Mouse (Mus musculus): ENCODE data around the gene Timm23. TPM values are rescaled to one million over a fixed set of nuclear protein-coding genes. Genes with fewer than 3 reads are reported as not detected.
"Not testable (repeated sequence)": the region's sequence is repeated elsewhere in the genome, so short reads cannot be mapped to it uniquely, and the experiment has no call there.

Timm23 gene
- total RNA-seq (2021) = 100 to 1,000 TPM; 173 to 190 TPM
- long read RNA-seq, experiment 1, transcript Timm23-201 (7 exons, 1,173 nt) = major isoform, 641 of 682 reads
- long read RNA-seq, experiment 1, partial matches to known transcripts = 25 of 682 reads
- long read RNA-seq, experiment 1, other reads (novel, unspliced or antisense) = 14 of 682 reads
- long read RNA-seq, experiment 2, transcript Timm23-201 (7 exons, 1,173 nt) = major isoform, 603 of 623 reads
- long read RNA-seq, experiment 2, partial matches to known transcripts = 6 of 623 reads
- long read RNA-seq, experiment 2, other reads (novel, unspliced or antisense) = 11 of 623 reads

DNA sequence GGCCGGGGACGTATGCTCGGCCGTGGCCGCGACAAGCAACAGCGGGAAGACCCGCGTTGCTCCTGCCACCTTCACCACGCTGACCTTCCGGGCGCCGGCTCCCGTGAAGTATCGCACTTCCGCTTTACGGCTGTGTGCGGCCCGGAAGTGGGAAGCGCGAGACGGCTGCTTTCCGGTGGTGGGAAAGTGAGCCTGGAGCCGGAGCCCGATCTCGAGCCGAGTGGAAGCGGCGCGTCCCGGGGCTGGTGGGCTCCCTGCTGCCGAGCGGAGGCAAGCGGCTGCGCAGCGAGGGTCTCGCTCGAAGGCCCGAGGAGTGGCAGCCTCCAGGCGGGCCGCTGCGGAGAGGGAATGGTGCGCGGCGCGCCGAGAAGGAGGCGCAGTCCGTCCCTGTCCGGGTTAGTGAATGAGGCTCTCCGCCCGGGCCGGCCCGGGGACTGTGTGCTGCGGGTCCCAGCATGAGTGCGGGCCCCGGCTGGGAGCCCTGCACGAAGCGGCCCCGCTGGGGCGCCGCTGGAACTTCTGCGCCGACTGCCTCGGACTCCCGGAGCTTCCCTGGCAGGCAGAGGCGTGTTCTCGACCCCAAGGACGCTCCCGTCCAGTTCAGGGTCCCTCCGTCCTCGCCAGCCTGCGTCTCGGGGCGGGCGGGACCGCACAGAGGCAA, at the start of gene Timm23, which contains the start of gene Parg:
Timm23 (minus strand) TSS at position 108 of the 661 bp plus-strand sequence.
Parg (plus strand) TSS at position 159 of the 661 bp plus-strand sequence.
- DNase-seq = peak; percentile 82

DNA sequence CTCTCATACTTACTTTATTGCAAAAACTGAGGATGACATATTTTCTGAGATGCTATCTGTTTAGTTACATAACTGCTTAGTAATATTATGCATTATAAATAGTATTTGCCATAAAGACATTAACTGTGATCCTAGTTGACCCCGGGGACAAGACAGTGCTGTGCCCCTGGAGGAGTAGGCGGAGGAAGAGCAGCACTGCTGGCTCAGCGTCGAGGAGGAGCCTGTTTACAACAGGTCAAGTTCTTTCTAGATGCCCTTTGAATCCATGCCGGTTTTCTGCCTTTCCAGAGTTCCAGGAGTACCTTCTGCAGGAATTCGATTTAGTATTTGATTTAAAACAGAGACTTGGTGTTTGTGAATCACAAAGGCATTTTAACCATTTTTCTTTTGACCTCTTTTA, 47.9 kb upstream of the Timm23 start:
- no peak for DNase-seq

DNA sequence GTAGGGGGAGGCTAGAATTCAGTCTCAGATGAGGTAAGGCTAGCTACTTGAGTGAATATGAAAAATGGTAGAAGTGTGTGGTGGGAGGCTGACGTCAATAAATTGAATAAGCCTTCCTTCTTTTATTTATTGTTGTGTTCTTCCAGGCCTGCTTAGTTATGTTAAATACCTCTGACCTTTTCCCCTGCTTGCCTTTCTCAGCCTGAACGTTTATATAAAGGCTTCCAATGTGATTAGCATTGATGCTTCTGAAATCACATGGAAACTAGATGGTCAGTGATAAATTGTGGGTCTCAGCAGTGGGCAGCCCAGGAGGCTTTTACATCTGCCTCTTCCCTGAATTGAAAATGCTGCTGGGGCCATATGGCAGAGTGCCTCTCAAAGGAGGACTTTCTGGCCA, 44.3 kb upstream of the Timm23 start:
- no peak for DNase-seq

DNA sequence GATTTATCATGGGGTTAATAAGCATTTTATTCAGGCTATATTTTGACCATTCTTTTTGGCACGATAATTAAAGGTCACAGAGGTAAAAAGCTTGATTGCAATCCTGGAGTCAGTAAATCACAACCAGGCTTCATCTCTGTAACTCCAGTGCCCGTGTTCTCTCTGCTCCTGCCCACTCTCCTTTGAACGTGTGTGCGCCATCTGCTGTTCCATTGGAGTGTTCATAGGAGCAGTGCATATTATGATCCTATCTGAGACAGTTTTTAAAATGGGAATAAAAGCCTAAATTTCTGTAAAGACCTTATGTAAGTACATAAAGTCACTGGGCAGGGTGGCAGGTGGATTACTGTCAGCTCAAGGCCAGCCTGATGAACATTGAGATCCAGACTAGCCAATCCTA, 40.7 kb upstream of the Timm23 start:
- DNase-seq = no peak

DNA sequence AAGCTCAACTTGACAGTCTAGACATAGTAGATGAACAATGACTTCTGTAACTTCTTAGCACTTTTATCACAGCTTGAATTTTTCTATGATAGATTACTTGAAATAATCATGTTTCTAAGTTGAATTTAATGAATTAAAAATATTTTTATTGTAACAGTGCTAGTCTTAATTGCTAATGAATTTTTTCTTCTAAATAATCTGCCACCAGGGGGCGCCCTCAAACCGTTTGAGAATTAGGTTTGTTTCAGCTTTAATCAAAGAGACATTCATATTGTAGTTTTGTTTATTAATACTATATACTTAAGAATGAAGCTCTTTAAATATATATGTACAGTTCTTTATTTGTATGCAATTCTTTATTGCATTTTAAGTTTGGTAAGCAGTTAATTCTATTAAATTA, 27.3 kb upstream of the Timm23 start:
- no peak for DNase-seq

DNA sequence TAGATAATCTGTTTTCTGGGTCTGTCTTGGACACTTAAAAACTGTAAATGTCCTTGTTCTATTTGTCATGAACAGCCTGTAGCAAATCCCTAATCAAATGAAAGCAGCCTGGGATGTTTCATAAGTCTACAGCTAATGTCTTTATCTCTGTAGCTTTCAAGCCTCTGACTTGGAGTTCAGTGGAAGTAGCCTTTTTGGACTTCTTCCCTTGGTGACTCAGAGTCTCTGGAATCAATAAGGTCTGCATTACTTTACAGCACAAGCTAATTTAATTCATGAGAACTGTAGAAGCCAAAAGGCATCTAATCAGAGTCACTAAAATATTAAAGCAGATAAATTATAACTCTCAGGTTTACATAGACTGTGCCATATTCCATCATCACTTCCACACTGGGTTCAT, 24.9 kb upstream of the Timm23 start:
- DNase-seq = no peak

DNA sequence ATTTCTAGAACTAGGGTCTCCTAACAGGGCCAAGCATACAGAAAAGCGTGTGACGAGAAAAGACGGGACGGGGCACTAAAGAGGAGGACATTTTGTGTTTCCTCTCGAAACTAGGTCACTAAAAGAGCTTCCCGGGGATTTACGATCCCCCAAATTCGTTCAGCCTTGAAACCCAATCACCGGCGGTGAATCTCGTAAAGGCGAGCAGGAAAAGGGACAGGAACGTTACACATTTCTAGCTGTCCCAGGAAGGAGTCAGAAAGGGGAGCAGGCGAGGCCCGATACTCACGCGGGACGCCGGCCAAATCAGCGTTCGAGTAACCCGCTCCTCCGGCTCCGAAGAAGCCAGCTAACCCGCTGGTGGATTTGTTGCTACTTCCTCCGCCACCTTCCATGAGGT, 344 bp downstream of the Timm23 start:
- no peak for DNase-seq

DNA sequence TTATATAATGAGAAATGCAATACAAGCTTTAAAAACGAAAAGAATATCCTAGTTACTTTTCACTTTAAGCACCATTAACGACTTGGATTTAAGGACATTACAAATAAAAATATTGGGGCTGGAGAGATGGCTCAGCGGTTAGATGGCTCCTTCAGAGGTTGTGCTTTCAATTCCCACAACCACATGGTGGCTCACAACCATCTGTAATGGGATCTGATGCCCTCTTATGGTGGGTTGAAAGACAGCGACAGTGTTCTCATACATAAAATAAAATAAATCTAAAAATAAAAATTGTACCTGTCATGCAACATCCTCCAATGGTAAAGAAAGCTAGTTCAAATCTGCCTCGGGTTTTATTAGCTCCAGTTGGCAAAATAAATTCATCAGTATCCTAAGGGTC, 8.1 kb downstream of the Timm23 start:
- DNase-seq = not testable (repeated sequence)

DNA sequence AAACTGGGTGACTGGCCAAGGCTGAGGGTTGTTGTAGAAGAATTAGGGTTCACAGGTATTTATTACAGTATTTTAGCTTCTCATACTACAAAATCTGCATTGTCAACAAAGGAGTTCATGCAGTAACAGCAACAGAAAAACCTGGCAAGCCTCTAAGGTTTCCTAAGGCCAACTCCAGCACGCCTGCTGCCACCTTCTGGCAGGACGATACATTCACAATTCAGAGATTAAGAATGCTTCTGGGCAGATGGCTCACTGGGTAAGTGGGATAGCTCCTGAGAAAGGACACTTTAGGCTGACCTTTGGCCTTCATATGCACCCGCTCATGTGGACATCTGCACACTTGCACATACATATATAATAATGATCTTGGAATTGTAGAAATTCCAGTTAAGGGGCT, 9.3 kb downstream of the Timm23 start:
- DNase-seq = peak; percentile 20

DNA sequence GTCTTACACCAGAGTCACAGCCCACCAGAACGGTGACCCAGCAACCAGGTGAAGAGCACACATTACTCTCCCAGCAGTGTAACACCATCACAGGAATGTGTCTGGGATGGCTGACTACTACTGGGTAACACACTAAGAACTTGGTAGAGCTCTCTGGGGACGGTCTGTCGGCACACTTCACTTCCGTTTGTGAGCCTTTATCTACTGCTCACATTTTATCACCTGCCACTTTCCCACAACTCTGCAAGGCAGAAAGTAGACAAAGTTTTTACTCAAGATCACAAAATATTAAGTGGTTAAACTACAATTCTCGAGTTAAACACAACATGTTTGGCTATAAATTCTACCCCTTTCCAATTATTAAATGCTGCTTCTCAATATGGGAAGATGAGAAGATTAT, 9.8 kb downstream of the Timm23 start:
- DNase-seq = no peak

DNA sequence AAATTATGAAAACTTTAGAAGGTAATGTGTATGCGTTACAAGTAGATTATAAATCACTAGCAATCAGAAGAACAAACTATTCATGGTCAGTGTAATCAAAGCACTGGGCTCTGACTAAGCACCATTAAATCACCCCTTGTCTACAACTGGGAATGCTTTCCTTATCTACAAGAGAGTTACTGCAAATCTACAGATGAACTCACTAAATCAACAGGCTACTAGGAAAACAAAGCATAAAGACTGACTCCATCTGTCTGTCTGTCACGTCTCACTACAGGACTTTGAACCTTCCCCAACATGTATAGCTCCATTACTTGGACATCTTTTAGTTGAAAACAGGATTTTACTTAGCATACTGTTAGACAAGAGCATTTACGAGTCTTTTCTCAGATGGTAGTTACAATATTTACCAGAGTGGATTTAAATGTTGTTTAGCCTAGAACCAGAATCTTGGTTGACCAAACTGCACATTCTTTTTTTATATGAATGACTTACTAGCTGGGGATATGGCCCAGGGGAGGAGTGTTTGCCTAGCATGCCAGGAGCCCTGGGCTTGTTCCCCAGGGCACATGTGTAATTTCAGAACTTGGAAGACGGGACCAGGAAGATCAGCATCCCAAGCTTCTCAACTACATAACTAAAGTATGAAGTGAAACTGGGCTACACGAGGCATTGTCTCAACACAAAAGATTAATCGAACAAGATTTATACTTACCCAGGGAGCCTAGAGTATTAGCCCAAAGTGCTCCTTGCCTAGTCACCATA, 10.9 kb downstream of the Timm23 start:
- no peak for DNase-seq

DNA sequence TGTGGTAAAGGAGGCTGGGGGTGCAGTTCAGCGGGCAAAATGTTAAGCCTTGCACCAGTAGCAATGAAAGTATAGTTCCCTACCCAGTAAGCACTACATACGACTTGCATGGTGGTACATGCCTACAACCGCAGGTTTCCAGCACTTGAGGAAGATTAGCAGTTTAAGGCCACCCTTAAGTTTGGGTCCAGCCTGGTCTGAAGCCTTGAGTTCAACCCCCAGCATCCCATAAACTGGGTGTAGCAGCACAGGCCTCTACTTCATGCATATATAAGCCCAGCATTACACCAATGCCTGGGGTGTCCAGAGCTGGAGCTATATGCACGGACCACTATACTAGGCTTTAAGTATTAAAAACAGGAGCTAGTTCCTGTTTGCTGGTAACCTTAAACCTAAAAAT, 17.9 kb downstream of the Timm23 start:
- DNase-seq = no peak

DNA sequence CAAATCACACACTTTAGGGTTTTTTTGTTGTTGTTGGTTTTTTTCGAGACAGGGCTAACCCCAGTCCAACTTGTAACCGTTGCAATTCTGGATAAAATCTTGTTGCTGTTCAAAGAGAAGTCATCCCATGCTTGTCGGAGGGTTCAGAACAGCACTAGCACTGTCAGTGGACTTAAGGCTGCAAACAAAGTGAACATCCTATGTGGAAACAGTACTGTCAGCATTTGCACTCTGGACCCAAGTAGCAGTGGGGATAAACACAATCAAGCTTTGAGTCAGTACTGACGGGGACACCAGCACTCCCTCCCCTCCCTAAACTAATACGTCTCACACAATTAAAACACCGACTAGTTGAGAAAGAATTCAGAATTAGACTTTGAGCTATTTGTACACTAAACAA, 20.8 kb downstream of the Timm23 start:
- no peak for DNase-seq

DNA sequence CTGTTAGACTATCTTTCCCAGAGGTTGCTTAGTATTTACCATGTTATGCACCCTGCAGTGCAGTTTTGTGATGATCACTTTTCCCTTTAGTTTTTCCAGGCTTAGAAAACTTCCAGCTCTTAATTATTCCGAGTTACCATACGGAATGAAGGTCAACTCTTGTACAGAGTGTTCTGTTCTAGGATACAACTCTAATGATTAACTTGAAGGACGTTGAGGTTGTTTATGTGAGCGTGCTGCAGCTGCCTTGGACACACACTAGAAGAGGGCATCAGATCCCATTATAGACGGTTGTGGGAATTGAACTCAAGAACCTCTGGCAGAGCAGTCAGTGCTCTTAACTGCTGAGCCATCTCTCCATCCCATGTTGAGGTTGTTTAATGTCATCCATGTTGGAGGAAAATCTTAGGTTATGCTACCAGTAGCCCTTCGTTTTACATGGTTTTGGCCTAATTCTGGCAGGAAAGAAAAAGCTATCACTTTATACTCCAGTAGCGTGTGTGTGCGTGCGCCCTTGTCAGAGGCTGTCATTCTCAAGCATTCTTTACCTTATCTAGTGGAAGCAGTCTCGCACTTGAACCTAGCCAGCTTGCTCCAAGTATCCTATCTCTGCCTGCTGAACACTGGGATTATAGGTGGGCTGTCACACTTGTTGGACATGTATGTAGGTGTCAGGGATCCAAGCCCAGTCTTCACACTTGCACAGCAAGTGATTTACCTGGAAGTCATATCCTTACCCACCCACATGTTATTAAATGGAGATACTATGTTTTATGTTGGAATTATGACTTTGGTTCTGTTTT, 22.1 kb downstream of the Timm23 start:
- no peak for DNase-seq

DNA sequence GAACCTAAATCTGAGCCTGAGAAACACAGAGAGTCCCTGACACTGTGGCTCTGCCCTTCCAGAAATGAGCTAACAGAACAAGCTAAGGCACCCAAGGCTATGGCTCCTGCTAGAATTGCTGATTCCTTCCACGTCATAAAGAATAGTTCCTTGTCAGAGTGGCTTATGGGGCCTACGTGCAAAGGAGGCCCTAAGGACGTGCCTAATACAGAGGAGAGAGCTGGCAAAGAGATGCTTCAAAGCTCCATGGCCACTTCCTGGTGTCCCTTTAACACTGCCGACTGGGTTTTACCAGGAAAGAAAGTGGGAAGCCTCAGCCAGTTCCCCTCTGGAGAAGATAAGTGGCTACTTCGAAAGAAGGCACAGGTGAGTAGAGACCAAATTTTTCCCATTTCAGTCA, 25.1 kb downstream of the Timm23 start:
- not testable (repeated sequence) for DNase-seq

DNA sequence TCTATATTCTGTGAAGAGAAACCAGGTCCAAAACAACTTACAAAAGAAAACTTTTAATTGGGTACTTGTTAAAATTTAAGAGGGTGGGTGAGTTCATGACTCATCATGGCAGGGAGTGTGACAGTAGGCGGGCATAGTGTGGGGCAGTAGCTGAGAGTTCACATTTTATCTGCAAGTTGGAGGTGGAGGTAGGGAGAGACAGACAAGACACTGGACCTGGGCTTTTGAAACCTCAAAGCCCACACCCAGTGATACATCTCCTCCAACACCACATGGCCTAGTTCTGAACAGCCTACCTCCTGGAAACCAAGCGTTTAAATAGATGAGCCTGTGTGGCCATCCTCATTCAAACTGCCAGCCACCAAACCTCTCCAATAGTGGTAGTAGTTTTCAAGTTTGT, 26.4 kb downstream of the Timm23 start:
- no peak for DNase-seq

DNA sequence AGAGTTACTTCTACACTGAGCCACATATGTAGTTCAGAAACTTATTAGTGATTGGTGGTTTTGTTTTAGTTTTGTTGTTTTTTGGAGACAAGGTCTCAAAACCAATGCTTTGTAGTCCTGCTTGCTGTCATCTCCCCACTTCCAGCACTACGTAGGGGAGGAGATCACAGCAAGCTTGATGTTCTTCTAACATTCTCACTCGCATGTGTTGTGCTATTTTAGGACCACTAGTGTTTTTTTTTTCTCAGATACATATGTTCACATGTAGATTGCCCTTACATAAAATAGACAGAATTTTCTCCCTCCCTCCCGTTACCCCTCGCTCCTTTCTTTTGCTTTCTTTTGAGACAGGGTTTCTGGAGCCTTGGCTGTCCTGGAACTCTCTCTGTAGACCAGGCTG, 31.6 kb downstream of the Timm23 start:
- DNase-seq = no peak

DNA sequence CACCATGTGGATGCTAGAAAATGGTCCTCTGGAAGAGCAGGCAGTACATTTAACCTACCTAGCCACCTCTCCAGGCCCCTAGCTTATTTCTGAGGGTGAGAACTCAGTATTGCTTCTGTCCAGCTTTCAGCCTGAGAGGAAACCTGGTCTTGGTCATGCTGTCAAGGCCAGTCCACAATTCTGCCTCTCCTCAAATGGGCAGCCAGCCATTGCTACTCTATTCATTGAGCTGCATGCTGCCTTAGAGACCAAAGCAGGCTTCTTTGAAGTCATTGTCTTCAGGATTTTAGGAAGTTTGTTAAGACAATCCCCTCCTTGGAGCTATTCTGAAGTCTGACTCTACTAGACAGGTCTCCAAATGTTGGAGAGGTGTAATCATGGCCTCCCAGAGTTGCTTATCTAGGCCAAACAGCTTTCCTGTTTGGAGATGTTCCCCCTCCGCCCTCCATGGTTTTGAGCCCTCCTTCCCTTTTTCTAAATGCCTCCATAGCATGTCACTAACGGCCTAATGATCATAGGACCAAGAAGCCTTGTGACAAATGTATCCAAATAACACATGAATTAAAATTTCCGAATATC, 33.0 kb downstream of the Timm23 start:
- no peak for DNase-seq

DNA sequence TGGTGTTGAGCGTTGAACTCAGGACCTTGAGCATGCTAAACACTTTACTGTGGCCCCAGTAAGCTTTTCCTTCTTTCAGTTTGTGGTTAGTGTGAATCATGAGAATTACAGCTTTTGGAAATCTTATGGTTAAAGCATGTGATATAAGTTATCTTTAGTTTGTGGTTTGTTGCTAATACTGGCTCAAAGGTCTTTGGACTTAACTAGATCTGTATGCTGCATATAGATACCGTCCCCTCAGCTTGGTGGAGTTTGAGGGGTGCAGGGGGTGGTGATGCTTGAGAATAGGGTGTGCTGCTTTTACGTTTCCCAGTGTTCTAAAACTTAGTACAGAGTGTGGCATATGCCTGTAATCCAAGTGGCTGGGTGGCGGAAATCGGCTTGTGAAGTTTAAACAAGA, 34.4 kb downstream of the Timm23 start:
- DNase-seq = no peak

DNA sequence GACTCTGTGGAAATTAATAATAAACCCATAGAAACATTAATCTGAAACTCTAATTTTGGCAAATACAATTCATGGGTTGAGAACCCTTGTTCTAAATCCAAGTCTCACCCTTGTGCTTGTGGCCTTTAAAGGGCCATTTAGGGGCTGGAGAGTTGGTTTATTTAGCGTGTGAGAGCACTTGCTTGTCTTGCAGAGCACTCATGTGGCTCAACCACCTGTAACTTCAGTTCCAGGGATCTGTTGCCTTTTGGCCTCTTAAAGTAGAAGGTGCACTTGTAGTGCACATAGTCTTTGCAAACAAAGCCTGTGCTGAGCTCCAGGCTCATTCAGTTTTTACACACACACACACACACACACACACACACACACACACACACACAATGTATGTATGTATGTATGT, 34.9 kb downstream of the Timm23 start:
- no peak for DNase-seq

DNA sequence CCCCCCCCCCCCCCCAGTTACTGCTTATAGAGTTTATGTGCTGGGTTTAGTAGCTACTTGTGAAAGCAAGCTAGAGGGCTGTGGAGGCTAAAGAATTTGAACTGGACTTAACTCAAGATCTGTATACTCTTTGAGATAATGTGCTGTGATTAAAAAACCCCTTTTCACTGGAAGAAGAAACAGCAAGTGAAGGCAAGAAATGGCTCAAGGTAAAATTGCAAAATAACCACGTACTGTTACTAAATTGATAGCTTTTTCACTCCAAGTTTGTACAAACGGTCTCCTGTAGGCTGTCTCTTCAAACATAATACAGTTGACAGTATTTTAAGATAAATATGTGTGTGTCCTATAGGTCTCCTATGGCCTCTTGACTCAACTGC, 35.6 kb downstream of the Timm23 start:
- no peak for DNase-seq
